Mouse (Mus musculus) kidney, adult 2 months (tissue): ENCODE results near the gene Parvg.

ENCODE experiments used
- CTCF ChIP-seq: fragments of 200-500 bp; conservative IDR thresholded peaks from 2 replicates; pipeline ENCODE4 v1.5.1; 2011; ENCODE audit warnings: low read depth, mild to moderate bottlenecking, control low read depth, low read length, moderate library complexity, mixed read lengths; ENCODE audit not compliant: insufficient read depth, insufficient read length
- POLR2A ChIP-seq: fragments of 200-500 bp; IDR thresholded peaks from one replicate; pipeline ENCODE4 v1.6.1; 2011; ENCODE audit warnings: low read depth, low read length, control low read depth

GRCm38 (mm10) chr15:84312878-84313565, 10.8 kb upstream of the Parvg start:
- TF ChIP-seq POLR2A (no peak), CTCF (no peak)
